Mouse (Mus musculus): Measurements from ENCODE around the gene Rhobtb1.

GRCm38 (mm10) chr10:69279607-69279978 lies 128.4 kb downstream of the Rhobtb1 start:
- TF ChIP-seq POLR2A (IDR thresholded peaks at IDR 0.05; ENCODE audit: borderline replicate concordance, low read depth, low read length) (no peak), CTCF (IDR thresholded peaks at IDR 0.05; ENCODE audit: low read depth, low read length) (no peak)
